ENCODE assay signal across 10 mouse cellular contexts in the genomic region with DNA sequence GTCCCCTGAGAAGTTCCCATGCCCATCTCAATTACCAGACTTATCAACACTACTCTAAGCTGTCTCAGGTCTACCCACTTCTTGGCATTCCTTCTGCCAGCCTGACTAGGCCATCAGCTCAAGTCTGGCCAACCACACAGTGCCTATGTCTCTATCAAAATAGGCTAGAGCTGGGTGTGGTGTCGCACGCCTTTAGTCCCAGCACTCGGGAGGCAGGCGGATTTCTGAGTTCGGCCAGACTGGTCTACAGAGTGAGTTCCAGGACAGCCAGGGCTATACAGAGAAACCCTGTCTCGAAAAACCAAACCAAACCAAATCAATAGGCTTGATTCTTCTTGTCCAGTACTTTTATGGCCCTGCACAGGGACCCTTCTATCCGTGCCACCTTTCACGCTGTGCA. TPM values are rescaled to one million over a fixed set of nuclear protein-coding genes. Genes with fewer than 3 reads are reported as not detected.
DNase-seq lines count a peak whose midpoint lies in the region; ATAC-seq and TF ChIP-seq lines count a peak whose summit lies in the region.
"Had no signal": no experiment of that assay in that cellular context is flagged by ENCODE, and none has a peak within 500 bp of the region (broad histone marks: within the 10 kb centered on the region; RNA-seq: fewer than 3 reads in every experiment).

No protein-coding gene starts in this region.

- H3K27ac ChIP-seq in hindbrain, embryonic 10.5 days: no peak overlapping the region
- H3K27ac ChIP-seq in hindbrain, postnatal 0 days: no peak overlapping the region

- H3K4me1 ChIP-seq in hindbrain, embryonic 10.5 days (replicated peaks): peaks cover 56% of the 10 kb centered on the region
- peaks cover 17% of the 10 kb centered on the region for H3K4me1 ChIP-seq in hindbrain, postnatal 0 days (ENCODE audit: insufficient read depth, low read length)

- H3K9me3 ChIP-seq in hindbrain, embryonic 10.5 days: no peaks in the 10 kb centered on the region
- no peaks in the 10 kb centered on the region for H3K9me3 ChIP-seq in hindbrain, postnatal 0 days (ENCODE audit: low read length)

- peak overlapping the region; percentile 98 for H3K4me3 ChIP-seq in hindbrain, embryonic 10.5 days
- no peak overlapping the region for H3K4me3 ChIP-seq in hindbrain, postnatal 0 days (ENCODE audit: low read length)

- no peak overlapping the region for H3K9ac ChIP-seq in hindbrain, postnatal 0 days (replicated peaks; ENCODE audit: low read length)

- peaks cover 39% of the 10 kb centered on the region for H3K36me3 ChIP-seq in hindbrain, embryonic 10.5 days
- no peaks in the 10 kb centered on the region for H3K36me3 ChIP-seq in hindbrain, postnatal 0 days (ENCODE audit: insufficient read depth, low read length)

- H3K4me2 ChIP-seq in hindbrain, postnatal 0 days (ENCODE audit: low read depth, low read length): no peak overlapping the region

- no peak for TF ChIP-seq CTCF in hindbrain, postnatal 0 days (IDR thresholded peaks at IDR 0.05; ENCODE audit: low read depth)

- ATAC-seq in hindbrain, postnatal 0 days: no peak

- WGBS in hindbrain, embryonic 10.5 days: 96% methylated on average over 8 of the region's 8 CpGs
- WGBS in hindbrain, postnatal 0 days: 93% methylated on average over 8 of the region's 8 CpGs

- no peak for DNase-seq in hindbrain, embryonic 10.5 days (ENCODE audit: low spot score)
- no peak for DNase-seq in hindbrain, postnatal 0 days (ENCODE audit: low spot score)
- peak; percentile 6 for DNase-seq in thymus, postnatal 4 days
- no peak for DNase-seq in thymus, postnatal 36 days
- DNase-seq in liver: peak; percentile 61
- no peak for DNase-seq in right cerebral cortex, postnatal 4 days
- DNase-seq in adrenal gland, adult 8-10 months: no peak
- no peak for DNase-seq in retina, postnatal 1 day
- DNase-seq: gastrocnemius, postnatal 25 days; thymus, postnatal 25 days had no signal

- H3K27me3 ChIP-seq in hindbrain, embryonic 10.5 days (ENCODE audit: insufficient read depth, poor library complexity, severe bottlenecking): no peaks in the 10 kb centered on the region
- H3K27me3 ChIP-seq in hindbrain, postnatal 0 days (ENCODE audit: insufficient read depth, low read length): no peaks in the 10 kb centered on the region

RNA-seq across cellular contexts. Expression of a gene that starts 1.9 kb away (rescaled TPM):
- 67.8 and 74.2 TPM in 2 replicates for polyA plus RNA-seq in hindbrain, embryonic 10.5 days (2016; fragmentation: Nextera tagmentation; extraction: Ambion mirVana)
- 0.93 and 5.0 TPM in 2 replicates for total RNA-seq in hindbrain, postnatal 0 days (2014; rRNA removed)
- 59.5 and 64.8 TPM in 2 replicates for polyA plus RNA-seq in hindbrain, postnatal 0 days (2015; fragmentation: Nextera tagmentation; extraction: Ambion mirVana)
- 100 to 1,000 TPM in 1 of 4 experiments, 10 to 100 TPM in 3; 67.6 to 109 (median 75.0) TPM for total RNA-seq in adrenal gland, adult 8-10 months (2022)

RNA-seq across cellular contexts. Expression of a gene that starts 4.0 kb away (rescaled TPM):
- 610 and 619 TPM in 2 replicates for polyA plus RNA-seq in hindbrain, embryonic 10.5 days (2016; fragmentation: Nextera tagmentation; extraction: Ambion mirVana)
- total RNA-seq in hindbrain, postnatal 0 days (2014; rRNA removed): 209 and 236 TPM in 2 replicates
- polyA plus RNA-seq in hindbrain, postnatal 0 days (2015; fragmentation: Nextera tagmentation; extraction: Ambion mirVana): 203 and 204 TPM in 2 replicates
- total RNA-seq in adrenal gland, adult 8-10 months (2022): 10 to 100 TPM; 25.6 to 41.4 (median 36.6) TPM

RNA-seq across cellular contexts. Expression of a gene that starts 41.6 kb away (rescaled TPM):
- polyA plus RNA-seq in hindbrain, embryonic 10.5 days (2016; fragmentation: Nextera tagmentation; extraction: Ambion mirVana): 23.0 and 25.7 TPM in 2 replicates
- 31.2 and 35.4 TPM in 2 replicates for total RNA-seq in hindbrain, postnatal 0 days (2014; rRNA removed)
- polyA plus RNA-seq in hindbrain, postnatal 0 days (2015; fragmentation: Nextera tagmentation; extraction: Ambion mirVana): 10.5 and 11.5 TPM in 2 replicates
- 100 to 1,000 TPM in 2 of 4 experiments, 10 to 100 TPM in 2; 75.8 to 142 (median 116) TPM for total RNA-seq in adrenal gland, adult 8-10 months (2022)

Comparison
In these comparisons a context has a peak if more than half of its experiments do, and no peak if none do; other contexts are left out.
1. DNase-seq: peak in thymus, postnatal 4 days (single experiment) and liver (single experiment); none in hindbrain, embryonic 10.5 days (single experiment), hindbrain, postnatal 0 days (single experiment), thymus, postnatal 36 days (0 of 2), right cerebral cortex, postnatal 4 days (single experiment), adrenal gland, adult 8-10 months (single experiment) and retina, postnatal 1 day (single experiment).
2. RNA of a gene that starts 1.9 kb away (total RNA-seq): 67.6 to 109 TPM in adrenal gland, adult 8-10 months; 0.93 to 5.0 TPM in hindbrain, postnatal 0 days; every median in the first group is over 10 times any median in the second.